Mouse (Mus musculus) heart, adult 9 months (tissue): ENCODE measurements around the gene Apbb1ip.

Experiments used
- DNase-seq, 2 experiments: peaks; one replicate each; pipeline ENCODE4 v3.0.0; 2022; ENCODE audit warnings: low spot score in 2 of 2

The Apbb1ip gene

DNA sequence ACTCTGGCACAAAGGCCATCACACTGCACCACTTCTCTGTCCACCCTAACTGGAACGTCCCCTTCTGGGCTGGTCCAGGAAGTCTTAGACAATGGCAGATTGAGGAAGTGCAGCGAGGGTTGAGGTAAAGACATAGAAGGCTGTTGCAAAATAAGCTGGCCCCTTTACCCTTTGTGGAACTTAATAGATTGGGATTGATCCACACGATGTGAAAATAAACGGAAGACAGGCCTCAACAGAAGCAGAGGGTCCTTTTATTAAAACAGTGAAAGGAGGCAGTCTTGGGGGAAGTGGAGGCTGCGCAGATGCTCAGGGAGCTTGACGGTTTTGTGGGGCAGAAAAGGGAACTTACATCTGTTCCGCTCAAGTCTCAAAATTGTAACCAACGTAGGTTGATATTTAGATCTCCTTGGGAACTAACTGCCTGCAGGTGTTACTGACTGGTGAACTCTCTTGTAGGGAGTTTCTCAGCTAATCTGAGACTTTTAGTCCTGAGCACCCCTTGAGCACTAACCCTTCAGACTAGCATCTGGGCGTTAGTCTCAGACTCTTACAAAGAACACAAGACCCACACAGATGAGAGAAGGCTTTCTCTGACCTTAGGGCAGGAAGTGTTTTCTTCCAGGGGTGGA, at the start of gene Apbb1ip:
TSS of gene Apbb1ip (plus strand) at position 546 of the 632 bp plus-strand sequence.
- DNase-seq = peak; percentile 32 to 37

DNA sequence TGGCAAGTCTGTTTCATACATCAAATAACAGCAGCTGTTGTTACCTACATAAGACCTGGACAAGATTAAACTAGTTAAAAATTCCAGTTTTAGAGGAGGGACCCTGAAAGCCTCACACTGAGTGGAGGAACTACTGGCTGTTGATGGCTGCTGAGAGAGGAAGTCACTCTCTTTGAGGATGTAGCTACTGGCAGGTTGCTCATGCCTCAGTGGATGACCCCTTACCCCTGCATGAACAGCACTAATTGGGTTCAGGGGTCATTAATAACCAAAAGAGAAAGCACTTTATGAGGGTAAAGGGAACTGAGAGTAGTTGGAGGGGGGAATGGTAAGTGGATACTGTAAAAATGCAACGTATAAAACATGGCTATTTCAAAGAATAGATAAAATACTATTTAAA, 46.8 kb upstream of the Apbb1ip start:
- DNase-seq = no peak

DNA sequence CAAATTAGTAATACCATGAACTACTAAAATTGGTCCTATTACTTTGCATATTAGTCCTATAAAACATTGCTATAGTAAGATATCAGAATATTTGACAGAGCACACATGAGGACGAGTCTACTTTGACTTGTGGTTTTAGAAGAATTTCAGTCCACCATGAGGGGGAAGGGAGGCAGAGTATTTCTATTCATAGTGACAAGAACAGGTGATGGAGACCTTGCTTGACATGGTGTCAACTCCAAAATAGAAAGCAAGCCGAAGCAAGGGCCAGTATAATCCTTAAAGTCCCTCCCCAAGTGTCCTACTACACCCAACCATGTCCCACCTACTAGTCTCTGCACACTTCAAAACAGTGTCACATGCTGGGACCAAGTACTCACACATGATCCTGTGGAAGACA, 37.8 kb upstream of the Apbb1ip start:
- no peak for DNase-seq

DNA sequence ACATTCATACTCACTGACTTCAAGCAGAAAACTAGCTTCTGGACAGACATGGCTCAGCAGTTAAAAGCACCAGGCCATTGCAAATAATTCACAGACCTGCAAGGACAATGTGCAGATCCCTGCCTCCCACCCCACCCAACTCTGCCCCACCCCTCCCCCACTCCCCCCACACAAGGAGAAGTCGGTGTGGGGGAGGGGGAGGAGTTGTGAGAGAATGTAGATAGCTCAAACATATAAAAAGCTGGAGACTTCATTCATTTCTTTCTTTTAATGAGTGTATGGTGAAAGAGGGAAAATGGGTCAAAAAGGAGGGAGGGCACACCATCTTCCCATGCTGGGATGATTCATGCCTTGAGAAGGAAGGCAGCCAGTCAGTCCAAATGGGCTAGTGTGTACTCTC, 34.5 kb upstream of the Apbb1ip start:
- DNase-seq = no peak

DNA sequence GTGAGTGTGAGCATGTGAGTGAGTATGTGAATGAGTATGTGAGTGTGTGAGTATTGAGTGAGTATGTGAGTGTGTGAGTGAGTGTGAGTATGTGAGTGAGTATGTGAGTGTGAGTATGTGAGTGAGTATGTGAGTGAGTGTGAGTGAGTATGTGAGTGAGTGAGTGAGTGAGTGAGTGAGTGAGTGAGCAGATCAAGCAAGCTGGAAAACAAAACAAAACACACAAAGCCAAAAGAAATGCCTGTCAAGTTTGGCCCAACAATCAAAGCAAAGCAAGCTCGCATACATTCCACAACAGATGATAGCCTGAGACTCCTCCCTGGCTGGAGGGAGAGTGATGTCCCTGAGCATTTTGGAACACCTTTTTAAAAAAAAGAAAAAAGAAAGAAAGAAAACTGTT, 33.5 kb upstream of the Apbb1ip start:
- DNase-seq = no peak

DNA sequence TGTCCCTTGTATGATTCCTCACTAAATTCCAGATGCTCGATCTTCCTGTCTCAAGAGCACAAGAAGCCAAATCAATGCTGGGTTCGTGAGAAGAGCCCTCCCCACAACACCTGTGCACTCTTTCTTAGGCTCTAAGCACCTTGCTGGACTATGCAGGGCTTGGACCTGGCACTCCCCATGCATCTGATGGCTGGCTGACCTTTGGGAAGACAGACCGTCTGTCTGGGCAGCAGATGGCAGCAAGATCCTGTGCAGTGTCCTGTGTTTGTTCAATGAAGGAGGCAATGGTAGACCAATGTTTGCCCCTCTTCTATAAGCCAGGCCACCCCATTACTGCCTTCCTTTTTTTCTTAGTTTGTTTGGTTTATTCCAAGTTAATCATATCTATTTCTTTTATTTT, 32.7 kb upstream of the Apbb1ip start:
- no peak for DNase-seq

DNA sequence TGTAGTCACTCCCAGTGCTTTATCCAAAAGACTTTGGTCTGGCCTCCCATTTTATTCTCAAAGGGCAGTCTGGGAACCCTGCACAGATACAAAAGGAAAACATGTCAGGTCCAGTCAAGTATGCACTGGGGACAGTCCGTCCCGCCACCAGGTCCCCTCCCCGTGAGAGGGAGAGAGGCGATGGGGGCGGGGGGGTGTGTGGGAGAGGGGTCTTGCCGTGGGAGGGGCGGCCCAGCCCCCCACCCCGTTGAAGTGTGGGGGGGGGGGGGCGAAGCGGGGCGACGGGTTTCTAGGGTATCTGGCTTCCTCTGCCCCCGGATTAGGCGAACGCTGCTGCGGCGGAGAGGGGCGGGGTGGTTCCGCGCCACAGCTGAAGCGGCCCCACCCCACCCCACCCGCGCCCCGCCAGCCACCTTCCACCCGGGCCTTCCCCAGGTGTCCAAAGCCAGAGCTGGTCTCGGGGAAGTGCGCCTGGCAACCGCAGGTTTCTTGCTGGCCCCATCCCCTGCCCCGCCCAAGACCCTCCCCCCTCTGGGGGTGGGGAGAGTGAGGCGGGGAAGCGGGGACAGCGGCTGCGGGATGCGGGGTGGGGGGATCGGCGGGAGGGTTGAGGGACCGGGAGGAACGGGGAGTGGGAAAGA, 29.7 kb upstream of the Apbb1ip start:
- no peak for DNase-seq

DNA sequence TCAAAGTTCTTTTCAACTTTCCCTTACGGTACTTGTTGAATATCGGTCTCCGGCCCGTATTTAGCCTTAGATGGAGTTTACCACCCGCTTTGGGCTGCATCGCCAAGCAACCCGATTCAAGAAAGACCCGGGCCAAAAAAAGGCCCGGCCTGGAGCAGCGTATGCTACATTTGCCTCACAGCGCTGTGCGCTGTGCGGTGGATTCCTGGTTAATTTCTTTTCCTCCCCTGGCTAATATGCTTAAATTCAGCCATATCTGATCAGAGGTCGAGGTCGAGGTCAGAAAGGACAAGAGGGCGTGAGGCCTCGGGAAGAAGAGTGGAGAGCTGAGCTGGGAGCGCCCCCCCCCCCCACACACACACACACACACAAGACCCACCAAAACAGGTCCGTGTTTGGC, 29.0 kb upstream of the Apbb1ip start:
- DNase-seq = no peak

DNA sequence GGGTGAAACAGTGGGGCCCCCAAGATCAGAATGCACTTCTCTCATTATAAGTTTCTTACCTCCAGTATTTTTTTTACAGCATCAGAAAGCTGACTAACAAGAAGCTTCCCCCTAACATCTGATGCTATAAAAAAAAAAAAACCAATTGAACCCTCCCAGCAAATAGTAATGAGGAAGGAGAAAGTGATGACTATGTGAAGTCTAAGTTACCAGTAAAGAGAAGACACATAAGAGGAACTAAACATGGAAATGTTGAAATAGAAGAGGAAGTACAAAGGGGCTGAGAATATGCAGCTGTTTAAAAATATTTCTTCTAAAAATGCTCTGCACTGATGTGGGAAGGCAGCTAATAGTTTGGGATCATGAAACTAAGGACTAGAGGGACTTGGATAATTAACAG, 27.1 kb upstream of the Apbb1ip start:
- DNase-seq = peak in 1 of 2 experiments; percentile 43

DNA sequence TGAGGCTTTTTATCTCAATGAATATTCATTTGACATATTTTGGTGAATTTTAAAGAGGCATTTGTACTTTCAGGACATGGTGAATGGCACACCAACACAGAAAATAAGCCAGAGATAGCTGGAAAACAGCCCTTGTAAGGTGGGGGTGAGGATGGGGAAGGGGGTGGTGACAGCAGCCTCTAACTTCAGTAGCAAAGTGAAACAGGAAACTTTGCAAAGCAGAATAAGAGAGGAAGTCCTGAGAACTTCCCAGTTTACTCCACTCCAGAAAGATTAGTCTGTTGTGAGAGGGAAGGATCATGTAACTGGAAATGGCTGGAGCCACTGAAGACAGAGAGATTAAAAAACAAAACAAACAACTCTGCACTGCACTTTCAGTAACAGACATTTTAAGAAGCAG, 26.0 kb upstream of the Apbb1ip start:
- peak in 1 of 2 experiments; percentile 39 for DNase-seq

DNA sequence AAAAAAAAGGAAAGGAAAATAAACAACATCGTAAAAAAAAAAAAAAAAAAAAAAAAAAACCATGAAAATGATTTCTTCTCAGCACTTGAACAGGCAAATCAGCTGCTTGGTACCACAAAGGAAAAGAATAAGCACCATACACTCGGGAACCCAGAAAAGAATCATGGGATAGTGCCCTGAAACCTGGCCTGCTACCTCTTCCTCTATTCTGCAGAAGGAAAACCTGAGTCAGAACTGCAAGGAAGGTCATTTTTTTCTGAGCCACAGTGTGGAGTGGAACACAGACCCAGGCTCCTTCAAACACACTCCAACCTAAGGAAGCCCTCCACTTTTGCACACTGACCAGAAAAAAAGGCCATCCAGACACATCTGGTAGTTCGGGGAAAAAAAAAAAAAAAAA, 24.1 kb upstream of the Apbb1ip start:
- DNase-seq = no peak

DNA sequence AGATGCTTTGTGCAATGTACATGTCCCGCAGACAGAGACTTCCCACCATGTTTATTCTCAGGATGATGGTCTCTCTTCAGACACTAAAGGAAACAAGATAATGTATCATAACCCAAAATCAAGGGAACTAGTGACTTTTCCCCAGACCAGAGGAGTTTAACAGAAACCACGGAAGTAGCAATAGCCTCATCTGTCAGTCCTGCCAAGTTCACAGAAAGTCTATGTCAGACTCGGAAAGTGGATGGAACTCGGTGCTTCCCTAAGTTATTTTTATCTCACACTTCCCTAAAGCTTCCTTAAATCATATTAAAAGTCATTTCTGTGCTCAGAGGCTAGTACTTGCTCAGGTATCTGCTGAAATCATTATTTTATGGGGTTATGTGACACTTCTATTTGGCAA, 21.4 kb upstream of the Apbb1ip start:
- DNase-seq = peak; percentile 11 to 37

DNA sequence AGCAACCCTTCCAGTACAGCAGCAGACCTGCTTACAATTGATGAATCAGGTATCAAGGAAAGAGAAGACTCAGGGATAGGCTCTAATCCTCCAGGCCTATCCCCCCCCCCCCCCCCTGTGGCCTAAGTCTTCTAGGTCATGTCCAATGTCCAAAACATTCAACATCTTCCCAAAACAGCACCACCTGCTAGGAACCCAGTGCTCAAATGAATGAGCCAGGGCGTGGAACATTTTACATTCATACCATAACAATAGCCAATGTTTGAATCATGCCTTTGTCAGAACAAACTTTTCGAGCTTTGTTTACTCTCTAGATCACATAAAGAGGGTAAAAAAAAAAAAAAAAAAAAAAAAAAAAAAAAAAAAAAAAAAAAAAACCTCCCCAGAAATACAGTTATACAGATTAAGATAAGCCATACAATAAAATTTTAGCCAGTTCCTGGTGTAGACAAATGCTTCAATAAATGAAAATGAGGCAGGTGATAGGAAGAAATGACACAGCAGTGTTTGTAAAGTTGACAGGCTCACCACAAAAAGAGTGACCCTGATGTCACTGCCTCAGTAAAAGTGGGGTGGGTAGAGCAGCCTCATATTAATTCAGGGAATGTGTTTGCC, 20.3 kb upstream of the Apbb1ip start:
- no peak for DNase-seq

DNA sequence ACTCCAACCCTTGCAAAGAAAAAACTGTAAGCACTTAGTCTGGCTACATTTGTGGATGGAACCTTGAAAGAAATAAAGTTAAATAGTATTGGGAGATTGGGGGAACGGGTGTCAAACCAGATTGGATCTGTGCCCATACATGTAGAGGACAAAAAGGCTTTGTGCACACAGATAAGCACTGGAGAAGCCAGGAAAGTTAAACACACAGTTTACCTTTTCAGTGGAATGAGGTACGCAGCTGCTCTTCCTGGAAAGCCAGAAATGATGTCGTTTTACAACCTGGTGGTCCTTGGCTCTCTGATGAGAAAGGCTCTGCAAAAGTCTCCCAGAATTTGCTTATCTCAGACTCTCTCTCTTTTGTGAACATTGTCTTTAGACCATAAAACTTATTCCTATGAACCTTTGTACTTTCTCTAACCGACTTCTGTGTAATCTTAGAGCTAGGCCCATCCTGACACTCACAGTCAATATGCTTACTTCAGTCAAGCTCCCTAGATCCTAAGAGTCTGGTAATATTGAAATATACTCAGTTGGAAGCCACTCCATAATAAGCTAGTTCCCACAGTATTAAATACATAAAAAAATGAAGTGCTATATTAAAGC, 19.6 kb upstream of the Apbb1ip start:
- DNase-seq = no peak

DNA sequence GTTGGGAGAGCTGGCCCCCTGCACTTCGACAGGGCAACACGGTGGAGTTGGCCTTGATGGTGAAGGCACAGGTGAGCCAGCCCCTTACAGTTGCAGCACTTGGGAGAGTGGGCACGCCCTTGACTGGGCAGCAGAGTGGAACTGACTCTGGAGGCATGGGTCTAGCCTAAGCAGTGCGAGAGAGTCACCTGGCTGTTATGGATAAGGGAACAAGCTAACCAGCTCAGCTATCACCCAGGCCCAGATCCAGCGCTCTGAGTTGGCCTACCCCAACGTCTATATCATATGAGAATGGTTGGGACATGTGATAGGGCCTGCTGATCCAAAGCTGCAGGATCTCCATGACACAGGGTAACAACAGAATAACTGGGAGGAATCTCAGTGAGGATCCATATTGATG, 18.3 kb upstream of the Apbb1ip start:
- DNase-seq = no peak

DNA sequence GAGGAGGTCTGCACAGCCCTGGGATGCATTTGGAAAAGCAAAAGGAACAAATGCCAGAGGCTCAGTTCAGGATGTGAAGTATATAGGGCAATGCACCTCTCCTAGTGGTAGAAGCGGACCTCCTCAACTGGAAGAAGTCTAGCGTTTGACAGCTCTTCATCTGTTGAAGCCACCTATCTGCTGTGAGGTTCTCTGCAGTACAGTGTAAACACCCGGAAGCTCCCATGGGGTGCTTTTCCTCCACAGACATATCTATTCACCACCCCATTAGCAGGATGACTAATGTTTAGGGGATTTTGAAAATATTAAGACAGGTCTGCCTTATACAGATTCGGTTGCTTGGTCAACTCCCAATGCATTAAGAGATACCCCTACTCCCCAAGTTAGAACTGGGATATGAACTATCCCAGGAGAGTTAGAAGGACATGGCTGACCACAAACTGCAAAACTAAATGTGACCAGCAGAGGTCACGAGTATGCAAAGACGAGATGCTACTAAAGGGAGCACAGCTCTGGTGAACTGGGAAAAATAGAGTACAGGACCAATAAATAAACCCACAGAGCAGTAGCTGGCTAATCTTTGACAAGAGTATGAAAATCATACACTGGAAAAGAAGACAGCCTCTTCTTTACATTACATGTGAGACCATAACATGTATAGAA, 15.5 kb upstream of the Apbb1ip start:
- DNase-seq = peak in 1 of 2 experiments; percentile 63

DNA sequence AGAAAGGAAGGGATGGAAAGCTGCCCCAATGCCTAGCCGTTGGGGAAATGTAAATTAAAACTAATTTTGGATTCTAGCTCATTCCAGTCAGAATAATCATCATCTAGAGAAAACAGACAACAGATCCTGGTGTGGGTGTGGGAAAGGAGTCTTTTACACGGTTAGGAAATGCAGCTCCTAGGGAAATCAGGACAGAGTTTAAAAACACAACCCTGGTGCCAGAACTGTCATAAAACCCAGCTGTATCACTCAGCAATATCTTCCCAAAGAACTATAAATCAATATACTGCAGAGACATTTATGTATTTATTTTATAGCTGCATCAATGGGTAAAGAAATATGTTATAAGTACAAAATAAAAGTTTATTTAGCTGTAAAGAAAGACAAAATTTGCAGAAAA, 13.4 kb upstream of the Apbb1ip start:
- DNase-seq = no peak

DNA sequence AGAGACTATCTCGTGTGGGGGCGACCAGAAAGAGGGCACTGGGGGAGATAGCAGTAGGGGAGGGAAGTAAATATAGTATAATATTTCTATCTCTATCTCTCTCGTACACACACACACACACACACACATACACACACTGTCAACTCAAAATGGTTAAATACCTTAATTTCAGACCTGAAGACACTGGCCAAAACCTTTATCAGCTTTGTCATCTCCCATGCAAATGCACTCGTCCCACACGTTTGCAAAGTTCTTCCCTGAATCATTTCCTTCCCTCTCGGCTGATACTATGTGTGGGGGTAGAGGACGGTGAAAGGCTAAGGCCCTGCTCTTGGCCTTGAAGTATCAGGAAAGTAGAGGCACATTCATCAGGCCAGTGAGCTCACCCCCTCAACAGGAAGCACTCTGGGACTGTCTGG, 12.8 kb upstream of the Apbb1ip start:
- DNase-seq = no peak

DNA sequence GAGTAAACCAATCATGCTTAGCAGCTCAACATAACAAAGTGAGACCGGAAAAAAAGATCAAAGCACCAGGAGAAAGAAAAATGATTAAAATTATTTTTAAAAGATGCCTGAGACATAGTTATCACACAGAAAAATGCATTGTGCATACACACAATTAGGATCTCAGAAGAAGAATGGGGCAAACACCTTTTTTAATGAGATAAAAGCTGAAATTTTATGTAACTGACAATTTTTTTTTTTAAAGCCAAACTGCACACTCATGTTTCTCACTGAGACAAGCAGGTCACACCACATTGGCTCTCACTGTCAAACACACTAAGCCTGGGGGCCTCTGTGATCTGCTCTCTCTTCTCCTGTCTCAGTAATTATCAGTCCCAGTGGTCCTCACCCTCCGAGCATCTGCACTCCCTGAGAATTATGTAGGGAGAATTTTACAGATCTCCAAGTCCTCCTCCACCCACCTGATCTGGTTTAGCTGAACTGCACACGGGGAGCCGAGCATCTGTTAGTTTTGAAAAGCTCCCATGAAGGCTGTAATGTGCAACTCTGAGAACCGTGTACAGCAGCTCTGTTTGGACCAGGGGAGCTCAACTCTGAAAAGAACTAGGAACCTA, 9.0 kb upstream of the Apbb1ip start:
- DNase-seq = no peak

DNA sequence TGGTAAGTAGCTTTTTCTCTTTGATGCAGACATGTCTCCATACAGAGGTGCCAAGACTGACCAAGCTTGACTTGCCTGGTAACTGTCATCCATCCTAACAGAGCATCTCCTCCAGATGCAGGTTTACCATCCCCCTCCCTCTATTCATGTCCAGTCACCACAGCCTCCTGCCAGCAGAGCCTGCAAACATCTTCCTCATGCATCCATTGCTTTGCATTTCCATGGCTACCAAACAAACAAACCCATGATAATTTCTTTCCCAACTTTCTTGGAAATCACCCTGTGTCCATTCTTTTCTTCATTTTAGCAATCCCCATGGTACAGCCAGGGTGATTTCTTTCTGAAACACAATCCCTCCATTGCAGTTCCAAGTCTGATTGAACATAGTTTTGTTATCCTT, 2.6 kb upstream of the Apbb1ip start:
- DNase-seq = peak; percentile 46 to 50

DNA sequence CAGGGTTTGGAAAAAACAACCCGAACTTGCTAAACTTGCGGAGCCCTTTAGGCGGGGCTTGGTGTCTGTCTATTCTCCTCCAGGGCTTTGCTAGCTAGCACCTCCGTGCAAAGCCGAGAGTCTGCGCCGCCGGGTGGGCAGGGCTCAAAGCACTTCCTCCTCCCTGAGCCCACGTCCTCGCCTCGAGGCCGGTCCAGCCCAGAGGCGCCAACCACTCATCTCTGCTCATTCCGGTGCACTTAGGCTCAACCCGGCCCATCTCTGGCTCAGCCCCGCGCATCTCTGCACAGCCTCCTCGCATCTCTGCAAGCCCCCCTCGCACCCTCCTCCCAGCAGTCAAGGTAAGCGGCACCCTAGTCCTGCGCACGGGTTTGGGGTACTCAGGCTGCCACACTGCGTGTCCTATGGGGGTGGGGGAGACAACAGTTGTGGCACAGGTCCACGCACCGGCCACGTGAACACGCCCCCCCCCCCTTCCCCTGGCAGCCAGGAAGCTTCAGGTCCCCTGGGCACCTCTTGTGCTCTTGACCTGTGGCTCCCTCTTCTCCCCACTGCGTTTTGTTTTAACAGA, 372 bp downstream of the Apbb1ip start:
- DNase-seq = peak; percentile 83 to 86

DNA sequence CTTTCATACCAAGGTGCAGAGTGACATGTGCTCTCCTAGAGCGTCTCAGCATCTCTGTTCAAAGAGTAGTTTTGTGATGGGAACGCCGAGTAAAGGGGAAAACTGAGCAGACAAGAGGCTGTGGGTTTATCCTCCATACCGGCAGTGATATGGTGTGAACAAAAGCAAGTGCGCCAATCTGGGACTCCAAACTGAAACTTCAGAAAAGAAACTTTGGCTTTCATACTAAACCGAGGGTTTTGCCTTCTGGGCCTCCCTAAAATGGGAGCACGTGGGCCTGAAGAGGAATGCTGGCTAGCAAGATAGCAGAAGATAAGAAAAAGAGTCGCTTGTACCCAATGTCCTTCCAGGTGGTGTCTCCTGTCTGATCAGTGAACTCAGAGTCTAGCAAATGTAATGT, 1.3 kb downstream of the Apbb1ip start:
- no peak for DNase-seq
